ENCODE assay signal across 8 mouse cellular contexts in the genomic region with DNA sequence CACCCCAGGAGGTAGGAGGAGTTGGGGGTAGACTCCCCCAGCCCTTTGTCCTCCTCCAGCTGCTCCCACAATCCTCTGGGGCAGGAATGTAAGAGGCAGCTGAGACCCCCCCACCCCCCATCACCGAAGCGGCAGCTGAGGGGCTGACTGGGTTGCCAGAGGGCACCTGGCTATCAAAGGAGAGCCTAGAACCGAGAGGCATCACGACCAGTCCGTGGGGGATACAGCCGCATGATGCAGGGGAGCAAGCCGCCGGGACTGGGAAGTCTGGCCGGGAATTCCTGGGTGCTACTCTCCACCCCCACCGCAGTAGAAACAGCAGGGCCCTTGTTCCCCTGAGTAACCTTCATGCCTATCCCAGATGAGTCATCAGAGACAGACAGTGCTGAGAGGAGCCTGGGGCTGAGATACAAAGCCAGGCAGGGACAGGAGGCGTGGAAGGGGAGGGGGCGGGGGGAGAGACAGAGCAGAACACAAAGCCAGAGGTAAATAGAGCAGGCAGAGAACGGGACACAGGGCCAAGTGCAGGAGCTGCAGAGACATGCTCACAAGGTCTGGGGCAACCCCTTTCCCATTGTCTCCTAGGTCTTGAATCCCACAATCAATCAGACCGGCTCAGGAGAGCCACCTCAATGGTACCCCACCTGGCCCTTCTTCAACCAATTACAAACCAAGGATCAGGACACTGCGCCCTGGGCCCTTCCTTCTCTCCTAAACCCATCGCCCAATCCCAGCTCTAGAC. TPM values are rescaled to one million over a fixed set of nuclear protein-coding genes. Genes with fewer than 3 reads are reported as not detected.
DNase-seq lines count a peak whose midpoint lies in the region; ATAC-seq lines count a peak whose summit lies in the region.

No protein-coding gene starts in this region.

- peaks cover 5% of the 10 kb centered on the region for H3K9me3 ChIP-seq in heart, embryonic 14.5 days (ENCODE audit: control insufficient read depth, low read length)
- no peaks in the 10 kb centered on the region for H3K9me3 ChIP-seq in midbrain, embryonic 15.5 days

- H3K4me1 ChIP-seq in heart, embryonic 14.5 days (ENCODE audit: control insufficient read depth in 2 of 2, insufficient read depth in 2 of 2, low read length in 2 of 2), result peaks cover 21 to 26% of the 10 kb centered on the region in 2 experiments
- peaks cover 43% of the 10 kb centered on the region for H3K4me1 ChIP-seq in midbrain, embryonic 15.5 days

- peak overlapping the region; percentile 72 for H3K9ac ChIP-seq in heart, embryonic 14.5 days (ENCODE audit: low read length)
- H3K9ac ChIP-seq in midbrain, embryonic 15.5 days, result peak overlapping the region; percentile 33

- no peaks in the 10 kb centered on the region for H3K27me3 ChIP-seq in heart, embryonic 14.5 days (ENCODE audit: control insufficient read depth, insufficient read depth, low read length)
- no peaks in the 10 kb centered on the region for H3K27me3 ChIP-seq in midbrain, embryonic 15.5 days (replicated peaks)

- H3K27ac ChIP-seq in heart, embryonic 14.5 days (replicated peaks in 1 of 2; ENCODE audit: control insufficient read depth in 1 of 2, insufficient read depth in 1 of 2, low read depth in 2 of 2, low read length in 2 of 2), result peak overlapping the region; percentile 86 to 97
- H3K27ac ChIP-seq in midbrain, embryonic 15.5 days, result peak overlapping the region; percentile 99

- WGBS in heart, embryonic 14.5 days, result 2% methylated on average over 15 of the region's 16 CpGs
- under 1% methylated on average over 16 of the region's 16 CpGs for WGBS in midbrain, embryonic 15.5 days

- H3K36me3 ChIP-seq in heart, embryonic 14.5 days (ENCODE audit: control insufficient read depth, insufficient read depth, low read length), result peaks cover 23% of the 10 kb centered on the region
- H3K36me3 ChIP-seq in midbrain, embryonic 15.5 days (replicated peaks), result peaks cover 9% of the 10 kb centered on the region

- peak overlapping the region; percentile 72 for H3K4me2 ChIP-seq in heart, embryonic 14.5 days (ENCODE audit: low read length)
- H3K4me2 ChIP-seq in midbrain, embryonic 15.5 days, result peak overlapping the region; percentile 86

- ATAC-seq in heart, embryonic 14.5 days (ENCODE audit: insufficient number of reproducible peaks, insufficient read depth, low FRiP score, low read depth), result peak; percentile 44
- ATAC-seq in midbrain, embryonic 15.5 days (replicated peaks), result peak; percentile 62
- ATAC-seq in megakaryocyte progenitor cell, adult 5-6 weeks (replicated peaks; ENCODE audit: poor library complexity), result no peak

- peak; percentile 96 for DNase-seq in 3T3-L1 (ENCODE audit: low read depth, low spot score)
- DNase-seq in ES-CJ7 (ENCODE audit: low read depth, low spot score), result peak; percentile 85
- DNase-seq in cerebellum, postnatal 36 days, result peak; percentile 49 to 61
- DNase-seq in layer of hippocampus, adult 8-10 months (ENCODE audit: low spot score in 2 of 2), result peak; percentile 60 to 80
- DNase-seq in c-Kit-positive CD71-positive TER-119-positive erythroid progenitor cells, embryonic 14.5 days (ENCODE audit: low spot score), result no peak

- H3K4me3 ChIP-seq in heart, embryonic 14.5 days (ENCODE audit: control insufficient read depth in 1 of 2, insufficient read depth in 1 of 2, low read depth in 1 of 2, low read length in 2 of 2), result peak overlapping the region; percentile 40
- H3K4me3 ChIP-seq in midbrain, embryonic 15.5 days, result peak overlapping the region; percentile 33

RNA-seq across cellular contexts. Expression of a gene that starts 6.5 kb away (rescaled TPM):
- 75.7 and 75.8 TPM in 2 replicates for polyA plus RNA-seq in heart, embryonic 14.5 days (2014; fragmentation: Nextera tagmentation; extraction: Ambion mirVana)
- total RNA-seq in layer of hippocampus, adult 8-10 months (2022), result 10 to 100 TPM; 58.3 to 84.6 (median 74.1) TPM
- polyA plus RNA-seq in midbrain, embryonic 15.5 days (2015; fragmentation: Nextera tagmentation; extraction: Ambion mirVana), result 107 and 118 TPM in 2 replicates
- 0.15 TPM in 1 of 2 replicates, not detected in the other for total RNA-seq in megakaryocyte progenitor cell, adult 5-6 weeks (2015)
- total RNA-seq in megakaryocyte progenitor cell, adult 5-6 weeks (2017), result 0.25 TPM in 1 of 2 replicates, not detected in the other

RNA-seq across cellular contexts. Expression of a gene that starts 24.4 kb away (rescaled TPM):
- 21.9 and 23.8 TPM in 2 replicates for polyA plus RNA-seq in heart, embryonic 14.5 days (2014; fragmentation: Nextera tagmentation; extraction: Ambion mirVana)
- 10 to 100 TPM; 28.3 to 35.3 (median 33.2) TPM for total RNA-seq in layer of hippocampus, adult 8-10 months (2022)
- 27.6 and 29.5 TPM in 2 replicates for polyA plus RNA-seq in midbrain, embryonic 15.5 days (2015; fragmentation: Nextera tagmentation; extraction: Ambion mirVana)
- 26.2 and 31.8 TPM in 2 replicates for total RNA-seq in megakaryocyte progenitor cell, adult 5-6 weeks (2015)
- 24.8 and 29.5 TPM in 2 replicates for total RNA-seq in megakaryocyte progenitor cell, adult 5-6 weeks (2017)

RNA-seq across cellular contexts. Expression of a gene that starts 30.5 kb away (rescaled TPM):
- 10.8 and 12.7 TPM in 2 replicates for polyA plus RNA-seq in heart, embryonic 14.5 days (2014; fragmentation: Nextera tagmentation; extraction: Ambion mirVana)
- 10 to 100 TPM; 28.0 to 44.7 (median 35.4) TPM for total RNA-seq in layer of hippocampus, adult 8-10 months (2022)
- polyA plus RNA-seq in midbrain, embryonic 15.5 days (2015; fragmentation: Nextera tagmentation; extraction: Ambion mirVana), result 16.3 and 16.5 TPM in 2 replicates
- 5.7 and 11.4 TPM in 2 replicates for total RNA-seq in megakaryocyte progenitor cell, adult 5-6 weeks (2015)
- total RNA-seq in megakaryocyte progenitor cell, adult 5-6 weeks (2017), result 12.7 and 14.9 TPM in 2 replicates

RNA-seq across cellular contexts. Expression of a gene that starts 54.4 kb away (rescaled TPM):
- 0.09 TPM in 1 of 2 replicates, not detected in the other for polyA plus RNA-seq in heart, embryonic 14.5 days (2014; fragmentation: Nextera tagmentation; extraction: Ambion mirVana)
- not detected for total RNA-seq in layer of hippocampus, adult 8-10 months (2022)
- polyA plus RNA-seq in midbrain, embryonic 15.5 days (2015; fragmentation: Nextera tagmentation; extraction: Ambion mirVana), result not detected in 2 replicates
- total RNA-seq in megakaryocyte progenitor cell, adult 5-6 weeks (2015), result not detected in 2 replicates
- total RNA-seq in megakaryocyte progenitor cell, adult 5-6 weeks (2017), result not detected in 2 replicates

Comparison
In these comparisons a context has a peak if more than half of its experiments do, and no peak if none do; other contexts are left out.
1. RNA of a gene that starts 6.5 kb away (total RNA-seq): 58.3 to 84.6 TPM in layer of hippocampus, adult 8-10 months; 0.15 to 0.25 TPM in megakaryocyte progenitor cell, adult 5-6 weeks; every median in the first group is over 10 times any median in the second.